Mouse (Mus musculus): ENCODE measurements around the gene Tmem121. TPM values are rescaled to one million over a fixed set of nuclear protein-coding genes. Genes with fewer than 3 reads are reported as not detected.
A peak's percentile ranks its signal among the peaks of the same experiment; 100 is the strongest.

Gene Tmem121
- total RNA-seq, 2 experiments from 2014 or later: not detected

DNA sequence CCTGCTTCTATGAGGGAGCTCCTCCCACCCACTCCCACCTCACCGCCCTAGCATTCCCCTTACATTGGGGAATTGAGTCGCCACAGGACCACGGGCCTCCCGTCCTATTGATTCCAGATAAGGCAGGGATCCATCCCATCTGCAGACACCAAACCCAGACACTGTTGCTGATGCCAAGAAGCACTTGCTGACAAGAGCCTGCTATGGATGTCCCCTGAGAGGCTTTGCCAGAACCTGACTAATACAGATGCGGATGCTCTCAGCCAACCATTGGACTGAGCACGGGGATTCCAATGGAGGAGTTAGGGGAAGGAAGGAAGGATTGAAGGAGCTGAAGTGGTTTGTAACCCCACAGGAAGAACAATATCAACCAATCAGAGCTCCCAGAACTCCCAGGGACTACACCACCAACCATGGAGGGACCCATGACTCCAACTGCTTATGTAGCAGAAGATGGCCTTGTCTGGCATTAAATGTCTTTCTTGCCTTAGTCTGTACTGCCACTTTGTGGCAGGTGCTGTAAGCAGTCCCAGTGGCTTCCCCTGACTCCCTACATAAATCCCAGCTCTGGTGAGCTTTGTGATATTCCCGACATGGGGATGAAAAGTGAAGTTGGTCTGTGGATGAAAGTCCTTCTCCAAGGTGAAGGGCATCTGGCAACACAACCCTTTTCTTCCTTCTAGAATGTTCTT, 19.7 kb downstream of the Tmem121 start:
- intact Hi-C loops (cut with DNase I): no loop called here
- no peak for DNase-seq
- peak; percentile 21; the same call in 1 of the 2 replicates for TF ChIP-seq CTCF (IDR thresholded peaks at IDR 0.05)
- no peak overlapping the region for H3K4me3 ChIP-seq
- H3K27ac ChIP-seq: no peak overlapping the region

GRCm38 (mm10) chr12:113207737-113208136, 22.0 kb downstream of the Tmem121 start:
- no peak for DNase-seq
- intact Hi-C loops (cut with DNase I): no loop called here
- H3K4me3 ChIP-seq: no peak overlapping the region
- no peak overlapping the region for H3K27ac ChIP-seq
- no peak for TF ChIP-seq CTCF (IDR thresholded peaks at IDR 0.05)

DNA sequence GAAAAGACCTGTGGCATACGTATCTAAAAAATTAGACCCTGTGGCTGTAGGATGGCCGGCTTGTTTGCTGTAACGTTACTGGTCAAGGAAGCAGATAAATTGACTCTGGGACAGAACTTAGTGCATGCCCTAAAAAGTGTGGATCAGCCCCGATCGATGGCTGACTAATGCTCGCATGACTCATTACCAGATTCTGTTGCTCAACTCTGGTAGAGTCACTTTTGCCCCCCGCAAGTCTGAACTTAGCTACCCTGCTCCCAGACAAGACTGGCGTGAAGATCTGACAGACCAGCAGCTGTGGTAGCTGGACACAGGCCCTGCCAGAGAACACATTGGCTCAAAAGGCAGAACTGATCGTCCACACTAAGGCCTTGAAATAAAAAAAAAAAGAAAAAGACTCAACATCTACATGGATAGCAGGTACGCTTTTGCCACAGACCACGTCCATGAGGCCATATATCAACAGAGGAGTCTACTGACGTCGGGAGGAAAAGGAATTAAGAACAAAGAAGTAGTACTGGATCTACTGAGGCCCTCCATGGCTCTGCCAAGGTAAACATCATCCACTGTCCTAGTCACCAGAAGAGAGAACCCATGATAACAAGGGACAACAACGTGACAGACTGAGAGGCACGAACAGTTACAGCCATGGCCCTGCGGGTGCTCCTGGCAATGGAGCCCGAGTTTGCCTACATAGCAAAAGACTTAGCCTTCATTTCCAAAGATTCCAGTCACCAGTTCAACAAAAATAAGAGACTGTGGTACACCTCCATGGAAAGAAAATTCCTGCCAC, 25.1 kb downstream of the Tmem121 start:
- no peak for TF ChIP-seq CTCF (IDR thresholded peaks at IDR 0.05)
- no peak overlapping the region for H3K4me3 ChIP-seq
- H3K27ac ChIP-seq: no peak overlapping the region
- no peak for DNase-seq
- intact Hi-C loops (cut with DNase I): no loop called here

DNA sequence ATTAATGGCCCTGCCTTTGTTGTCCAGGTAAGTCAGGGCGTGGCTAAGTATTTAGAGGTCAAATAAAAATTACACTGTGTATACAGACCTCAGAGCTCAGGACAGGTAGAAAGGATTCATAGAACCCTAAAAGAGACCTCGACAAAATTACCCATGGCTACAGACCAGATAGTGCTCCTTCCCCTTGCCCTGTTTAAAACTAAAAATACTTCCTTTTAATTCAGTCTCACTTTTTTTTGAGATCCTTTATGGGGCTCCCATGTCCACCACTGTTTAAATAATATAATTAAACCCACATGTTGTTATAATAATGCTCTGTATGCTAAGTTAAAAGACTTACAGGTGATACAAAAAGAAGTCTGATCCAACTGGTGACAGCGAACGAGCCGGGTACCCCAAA, 26.0 kb downstream of the Tmem121 start:
- no peak for TF ChIP-seq CTCF (IDR thresholded peaks at IDR 0.05)
- intact Hi-C loops (cut with DNase I): no loop called here
- Histone ChIP-seq H3K27ac (no peak overlapping the region), H3K4me3 (no peak overlapping the region)
- no peak for DNase-seq

DNA sequence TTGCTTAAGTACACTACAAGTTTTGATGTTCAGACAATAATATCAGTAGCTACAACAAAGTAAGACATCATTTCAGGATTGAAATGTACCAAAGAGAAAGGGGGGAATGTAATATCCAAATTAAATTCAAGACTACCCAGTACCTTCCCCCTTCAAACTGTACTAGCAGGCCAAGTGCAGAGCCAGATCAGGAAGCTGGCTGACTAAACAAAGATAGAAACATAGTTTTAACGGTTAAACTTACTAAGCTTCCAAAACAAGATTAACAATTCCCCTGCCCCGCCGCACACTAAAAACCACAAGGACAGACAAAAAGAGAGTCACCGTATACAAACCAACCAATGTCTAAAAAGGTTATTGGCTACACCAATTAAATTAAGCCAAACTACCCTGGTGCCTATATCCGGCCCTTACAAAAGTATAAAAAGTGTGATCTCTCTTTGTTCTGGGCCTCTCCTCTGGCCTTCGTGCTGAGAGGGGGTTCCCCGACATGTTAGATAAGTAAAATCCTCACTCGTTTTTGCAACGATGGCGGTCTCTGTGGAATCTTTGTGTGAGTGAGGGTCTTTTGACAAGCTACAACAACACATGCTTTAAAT, 26.7 kb downstream of the Tmem121 start:
- intact Hi-C loops (cut with DNase I): no loop called here
- Histone ChIP-seq H3K27ac (no peak overlapping the region), H3K4me3 (no peak overlapping the region)
- no peak for TF ChIP-seq CTCF (IDR thresholded peaks at IDR 0.05)
- no peak for DNase-seq

GRCm38 (mm10) chr12:113213226-113213625, 27.5 kb downstream of the Tmem121 start:
- TF ChIP-seq CTCF (IDR thresholded peaks at IDR 0.05): no peak
- H3K4me3 ChIP-seq: no peak overlapping the region
- intact Hi-C loops (cut with DNase I): no loop called here

DNA sequence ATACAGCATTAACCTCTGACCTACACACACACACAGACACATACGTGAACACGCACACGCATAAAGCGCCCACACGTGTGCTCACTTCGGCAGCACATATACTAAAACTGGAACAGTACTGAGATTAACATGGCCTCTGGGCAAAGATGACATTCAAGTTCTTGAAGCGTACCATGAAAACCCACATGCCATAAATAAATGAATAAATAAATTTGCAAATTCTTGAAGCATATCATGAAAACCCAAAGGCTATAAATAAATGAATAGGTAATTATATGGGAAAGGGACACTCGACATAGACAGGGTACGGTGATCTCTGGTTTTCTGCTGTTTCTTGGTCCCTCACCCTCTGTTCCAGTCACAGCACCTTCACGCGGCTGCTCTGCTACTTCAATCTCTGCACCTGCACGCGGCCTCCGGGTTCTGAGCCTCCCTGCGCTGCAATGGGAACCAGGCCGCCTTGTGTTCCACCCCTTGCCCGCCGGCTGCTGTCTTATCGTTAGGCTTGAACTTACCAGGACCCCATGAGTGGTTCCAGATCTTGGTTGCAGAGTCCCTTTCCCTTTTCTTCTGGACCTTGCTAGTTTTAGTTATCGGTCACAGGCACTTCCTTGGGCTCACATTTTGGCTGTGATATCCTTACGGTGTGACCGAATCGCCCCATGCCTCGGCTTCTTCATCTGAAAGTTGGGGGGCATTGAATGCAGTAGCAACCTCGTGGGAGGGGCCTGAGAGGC, 28.5 kb downstream of the Tmem121 start:
- intact Hi-C loops (cut with DNase I): no loop called here
- Histone ChIP-seq H3K27ac (no peak overlapping the region), H3K4me3 (no peak overlapping the region)
- DNase-seq: no peak
- TF ChIP-seq CTCF (IDR thresholded peaks at IDR 0.05): no peak

More at GRCm38 (mm10) chr12:113213226-113213625, 27.5 kb downstream of the Tmem121 start:
- no peak for DNase-seq
- H3K27ac ChIP-seq: no peak overlapping the region

DNA sequence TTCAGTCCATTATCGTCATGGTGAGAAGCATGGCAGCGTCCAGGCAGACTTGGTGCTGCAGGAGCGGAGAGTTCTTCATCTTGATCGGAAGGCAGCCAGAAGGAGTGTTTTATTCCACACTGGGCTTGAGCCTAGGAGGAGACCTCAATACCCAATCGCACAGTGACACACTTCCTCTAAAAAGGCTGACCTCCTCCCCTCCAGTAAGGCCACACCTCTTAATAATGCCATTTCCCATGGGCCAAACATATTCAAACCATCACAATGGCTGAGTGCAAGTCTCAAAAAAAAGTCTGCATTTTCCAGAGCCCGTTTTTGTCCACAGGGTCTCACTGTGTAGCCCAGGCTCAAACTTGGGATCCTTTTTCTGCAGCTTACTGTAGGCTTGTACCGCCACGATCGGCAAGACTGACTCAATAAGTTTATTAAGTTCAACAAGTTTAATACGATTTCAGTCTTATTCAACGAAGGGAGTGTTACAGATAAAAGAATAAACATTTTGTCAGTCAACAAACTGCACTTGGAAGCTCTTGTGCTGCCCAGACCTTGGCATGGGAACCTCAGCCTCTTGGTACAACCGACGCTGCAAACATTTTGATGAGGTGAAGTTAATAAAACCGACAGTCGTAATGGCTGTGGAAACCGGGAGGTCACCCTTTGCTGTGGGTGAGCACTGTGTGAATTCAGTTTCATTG, 29.4 kb downstream of the Tmem121 start:
- Histone ChIP-seq H3K4me3 (no peak overlapping the region), H3K27ac (no peak overlapping the region)
- TF ChIP-seq CTCF (IDR thresholded peaks at IDR 0.05): no peak
- DNase-seq: no peak
- intact Hi-C loops (cut with DNase I): no loop called here

DNA sequence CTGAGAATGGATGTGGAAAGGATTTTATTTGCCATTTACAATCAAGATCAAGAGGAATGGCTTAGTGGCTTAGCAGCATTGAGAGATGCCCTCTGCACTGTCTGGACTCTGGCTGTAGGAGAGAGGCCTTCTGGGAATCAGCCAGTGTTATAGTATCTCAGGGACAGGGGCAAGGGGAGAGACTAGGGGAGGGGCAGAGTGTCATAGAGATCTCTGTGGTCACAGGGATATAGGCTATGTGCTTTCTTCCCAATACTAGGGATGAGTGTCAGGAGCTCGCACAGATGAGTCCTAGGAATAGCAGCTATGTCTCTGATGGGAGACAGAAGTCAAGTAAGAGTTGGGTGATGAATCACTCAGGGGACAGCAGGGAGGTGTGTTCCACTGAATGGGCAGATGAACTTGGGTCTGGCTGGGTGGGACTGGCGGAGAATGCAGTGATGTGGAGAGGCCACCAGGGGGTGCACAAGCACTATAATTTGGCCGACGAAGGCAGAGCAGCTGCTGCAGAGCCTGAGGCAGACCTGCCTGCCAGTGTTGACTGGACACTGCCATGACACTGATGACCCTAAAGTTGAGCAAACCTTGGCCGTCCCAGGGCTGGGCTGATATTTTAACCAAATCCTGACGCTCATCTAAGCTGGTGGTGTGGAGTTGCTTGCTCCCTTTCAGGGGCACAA, 30.1 kb downstream of the Tmem121 start:
- no peak overlapping the region for H3K4me3 ChIP-seq
- intact Hi-C loops (cut with DNase I): no loop called here
- peak; percentile 88 for TF ChIP-seq CTCF (IDR thresholded peaks at IDR 0.05)
- DNase-seq: peak; percentile 79
- no peak overlapping the region for H3K27ac ChIP-seq

GRCm38 (mm10) chr12:113217306-113218242, 31.8 kb downstream of the Tmem121 start:
- intact Hi-C loops (cut with DNase I): no loop called here
- peak; percentile 94 for TF ChIP-seq CTCF (IDR thresholded peaks at IDR 0.05)
- Histone ChIP-seq H3K4me3 (no peak overlapping the region), H3K27ac (no peak overlapping the region)
- peak; percentile 69 for DNase-seq
